Mouse (Mus musculus) liver, postnatal 0 days (tissue): Measurements from ENCODE around the gene Gper1. TPM values are rescaled to one million over a fixed set of nuclear protein-coding genes. Genes with fewer than 3 reads are reported as not detected.

Source experiments
- ATAC-seq: fragments of 200-750 bp; cut with Nextera tagmentation; 2 replicates; pipeline ENCODE4 v1.8.0; 2017; ENCODE audit warnings: mild to moderate bottlenecking, moderate library complexity
- DNase-seq: peaks from one replicate; pipeline ENCODE4 v3.0.0-alpha.2; 2016
- H3K27ac ChIP-seq: fragments of 300-500 bp; sonication (generic); 2 replicates; pipeline ENCODE4 v1.5.1; 2014; ENCODE audit warnings: antibody characterized with exemption, moderate library complexity, mild to moderate bottlenecking, low read depth
- H3K27me3 ChIP-seq: fragments of 300-500 bp; sonication (generic); 2 replicates; pipeline ENCODE4 v1.6.1; 2014; ENCODE audit warnings: low read length, control low read depth, mixed read lengths; ENCODE audit not compliant: insufficient read depth
- H3K36me3 ChIP-seq: fragments of 300-500 bp; sonication (generic); replicated peaks from 2 replicates; pipeline ENCODE4 v1.6.1; 2014; ENCODE audit warnings: mild to moderate bottlenecking, control low read depth, low read length, moderate library complexity, mixed read lengths; ENCODE audit not compliant: insufficient read depth
- H3K4me1 ChIP-seq: fragments of 300-500 bp; sonication (generic); 2 replicates; pipeline ENCODE4 v1.6.1; 2014; ENCODE audit warnings: antibody characterized with exemption, mild to moderate bottlenecking, control low read depth; ENCODE audit not compliant: insufficient read depth
- H3K4me2 ChIP-seq: fragments of 300-500 bp; sonication (generic); 2 replicates; pipeline ENCODE4 v1.6.1; 2014; ENCODE audit warnings: low read depth, mild to moderate bottlenecking, low read length, moderate library complexity, mixed read lengths
- H3K4me3 ChIP-seq: fragments of 300-500 bp; sonication (generic); 2 replicates; pipeline ENCODE4 v1.5.1; 2014; ENCODE audit warnings: low read depth, low read length
- H3K9ac ChIP-seq: fragments of 300-500 bp; sonication (generic); replicated peaks from 2 replicates; pipeline ENCODE4 v1.6.1; 2014; ENCODE audit warnings: mild to moderate bottlenecking, moderate library complexity
- H3K9me3 ChIP-seq: fragments of 300-500 bp; sonication (generic); 2 replicates; pipeline ENCODE4 v1.6.1; 2016; ENCODE audit warnings: mild to moderate bottlenecking, control low read depth, low read length, mixed read lengths
- CTCF ChIP-seq: sonication (generic); IDR thresholded peaks from 2 replicates; pipeline ENCODE4 v1.5.1; 2016; ENCODE audit warnings: antibody characterized with exemption, low read depth
- EP300 ChIP-seq: IDR thresholded peaks from 2 replicates; pipeline ENCODE4 v1.6.1; 2016; ENCODE audit warnings: antibody characterized with exemption, low read depth, mild to moderate bottlenecking
- WGBS: fragments of 180-500 bp; shearing (Covaris S2); extraction: QIAGEN DNeasy Blood & Tissue Kit; methylation state at CpG from one replicate; pipeline ENCODE4 v1.1.7; 2014; ENCODE audit not compliant: insufficient replicate concordance; 5-methylcytosine and 5-hydroxymethylcytosine counted together
- polyA plus RNA-seq: library from polyadenylated mRNA; unstranded; fragments of >200 nt; fragmentation: Nextera tagmentation; extraction: Ambion mirVana; gene quantifications from 2 replicates; pipeline ENCODE4 v1.2.1, GENCODE M21; 2015

The Gper1 gene
- polyA plus RNA-seq, 1 experiment from 2014 or later = 0.09 TPM

- no peak overlapping the region for H3K4me2 ChIP-seq
- WGBS = 81% methylated on average over 9 of the region's 9 CpGs
- DNase-seq (no peak), ATAC-seq (no peak)
- H3K4me3 ChIP-seq = no peak overlapping the region
- no peaks in the 10 kb centered on the region for H3K4me1 ChIP-seq
- H3K27me3 ChIP-seq = no peaks in the 10 kb centered on the region
- H3K27ac ChIP-seq = no peak overlapping the region
- TF ChIP-seq EP300 (no peak), CTCF (no peak)
- H3K9ac ChIP-seq = no peak overlapping the region
- H3K9me3 ChIP-seq = no peaks in the 10 kb centered on the region
- H3K36me3 ChIP-seq = no peaks in the 10 kb centered on the region
Observed at GRCm38 (mm10) chr5:139427001-139427400, 4.0 kb downstream of the Gper1 start.

DNA sequence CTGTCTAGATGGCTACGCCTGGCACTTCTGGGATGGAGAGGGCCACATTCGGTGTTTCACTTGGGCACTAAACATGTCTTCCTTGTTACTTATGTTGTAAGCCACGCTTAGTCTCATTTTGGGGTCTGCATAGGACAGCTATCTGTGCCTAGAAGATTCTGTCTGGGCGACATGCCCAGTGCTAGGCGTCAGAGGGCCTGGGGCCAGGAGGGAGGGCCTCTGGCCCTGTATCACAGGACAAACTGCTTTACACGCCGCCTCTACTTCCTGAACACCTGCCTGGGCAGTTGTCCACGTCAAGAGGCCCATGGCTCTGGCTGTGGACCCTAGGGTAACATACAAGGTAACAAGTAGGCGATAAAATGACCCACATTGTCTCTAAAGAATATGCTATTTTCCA lies 5.0 kb downstream of the Gper1 start:
- DNase-seq (no peak), ATAC-seq (no peak)
- no peak overlapping the region for H3K9ac ChIP-seq
- no peaks in the 10 kb centered on the region for H3K4me1 ChIP-seq
- H3K27me3 ChIP-seq = no peaks in the 10 kb centered on the region
- 74% methylated on average over 9 of the region's 9 CpGs for WGBS
- no peak for TF ChIP-seq CTCF
- no peak for TF ChIP-seq EP300
- no peak overlapping the region for H3K4me2 ChIP-seq
- no peak overlapping the region for H3K27ac ChIP-seq
- H3K36me3 ChIP-seq = no peaks in the 10 kb centered on the region
- no peak overlapping the region for H3K4me3 ChIP-seq
- H3K9me3 ChIP-seq = no peaks in the 10 kb centered on the region

DNA sequence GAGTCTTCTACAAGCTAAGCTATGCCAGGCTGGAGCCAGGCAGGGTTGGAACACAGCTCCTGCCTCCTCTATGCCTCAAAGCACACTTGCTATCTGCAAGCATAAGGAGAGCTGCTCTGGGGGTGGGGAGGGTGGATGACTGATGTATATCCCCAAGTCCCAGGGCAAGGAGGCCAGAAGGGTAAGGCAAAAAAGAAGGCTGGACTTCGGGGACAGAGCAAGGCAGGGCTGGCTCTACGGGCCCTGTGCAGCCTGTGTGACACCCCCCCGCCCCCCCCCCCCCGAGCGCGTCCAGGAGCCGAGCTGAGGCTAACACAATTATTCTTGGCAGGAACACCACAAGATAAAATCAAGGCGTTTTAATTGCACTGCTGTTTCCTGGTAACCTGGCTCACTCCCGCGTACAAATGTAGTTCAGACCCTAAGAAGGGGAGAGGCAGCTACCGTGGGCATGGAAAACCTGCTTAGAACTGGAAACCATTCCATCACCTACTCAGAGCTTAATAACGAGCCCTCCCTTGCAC lies 6.9 kb downstream of the Gper1 start:
- Histone ChIP-seq H3K27ac (no peak overlapping the region), H3K4me1 (no peaks in the 10 kb centered on the region), H3K27me3 (no peaks in the 10 kb centered on the region), H3K4me3 (no peak overlapping the region), H3K36me3 (no peaks in the 10 kb centered on the region), H3K4me2 (no peak overlapping the region), H3K9me3 (no peaks in the 10 kb centered on the region), H3K9ac (no peak overlapping the region)
- TF ChIP-seq CTCF = no peak
- no peak for TF ChIP-seq EP300
- WGBS = 49% methylated on average over 10 of the region's 12 CpGs
- DNase-seq = no peak
- no peak for ATAC-seq

GRCm38 (mm10) chr5:139432333-139432732 lies 9.4 kb downstream of the Gper1 start:
- no peak for TF ChIP-seq CTCF
- TF ChIP-seq EP300 = no peak
- Histone ChIP-seq H3K36me3 (no peaks in the 10 kb centered on the region), H3K9me3 (no peaks in the 10 kb centered on the region), H3K27ac (no peak overlapping the region), H3K4me3 (no peak overlapping the region), H3K4me1 (no peaks in the 10 kb centered on the region), H3K27me3 (no peaks in the 10 kb centered on the region), H3K4me2 (no peak overlapping the region), H3K9ac (no peak overlapping the region)
- DNase-seq (no peak), ATAC-seq (no peak)
- 79% methylated on average over 6 of the region's 6 CpGs for WGBS

- Histone ChIP-seq H3K27me3 (no peaks in the 10 kb centered on the region), H3K9ac (no peak overlapping the region), H3K36me3 (no peaks in the 10 kb centered on the region), H3K4me2 (no peak overlapping the region), H3K27ac (no peak overlapping the region), H3K9me3 (no peaks in the 10 kb centered on the region), H3K4me1 (peaks cover 2% of the 10 kb centered on the region; the same call in 1 of the 2 replicates), H3K4me3 (no peak overlapping the region)
- no peak for DNase-seq
- TF ChIP-seq CTCF = no peak
- no peak for TF ChIP-seq EP300
- WGBS = 76% methylated on average over 7 of the region's 7 CpGs
- no peak for ATAC-seq
Observed at GRCm38 (mm10) chr5:139432747-139433508, 10.0 kb downstream of the Gper1 start.

DNA sequence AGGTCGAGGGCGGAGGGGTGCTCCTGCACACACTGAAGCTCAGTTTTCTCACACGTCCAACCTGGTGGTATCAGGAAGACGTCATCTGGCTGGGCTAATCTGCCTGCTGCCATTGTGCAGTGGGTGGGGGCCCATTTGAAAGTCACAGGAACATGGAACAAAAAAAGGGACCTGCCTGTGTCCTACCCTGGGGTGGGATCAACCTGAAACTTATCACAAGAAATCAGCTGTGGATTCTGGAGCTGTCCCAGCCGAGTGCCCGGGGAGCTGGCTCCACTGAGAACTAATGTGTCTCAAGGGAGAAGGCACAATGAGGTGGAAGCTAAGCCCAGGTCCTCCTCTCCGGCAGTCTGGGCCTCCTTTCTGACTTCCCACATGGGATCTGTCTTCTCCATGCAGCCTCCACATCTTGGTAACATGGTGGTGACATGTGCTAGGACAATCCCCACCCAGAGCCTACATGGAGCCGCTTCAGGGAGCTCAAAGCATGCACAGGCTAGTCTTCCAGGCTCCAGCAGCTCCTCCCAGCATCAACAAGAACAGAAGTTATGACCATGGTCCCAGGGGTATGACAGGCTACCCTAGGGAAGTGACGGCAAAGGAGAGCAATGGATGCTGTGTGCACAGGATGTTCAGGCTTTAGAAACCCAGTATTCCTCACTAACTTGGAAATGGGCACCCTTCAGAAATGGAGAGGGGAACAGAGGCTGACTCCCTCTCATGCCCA lies 11.1 kb downstream of the Gper1 start:
- no peak for ATAC-seq
- H3K36me3 ChIP-seq = no peaks in the 10 kb centered on the region
- no peak overlapping the region for H3K9ac ChIP-seq
- no peaks in the 10 kb centered on the region for H3K27me3 ChIP-seq
- no peak overlapping the region for H3K27ac ChIP-seq
- no peak overlapping the region for H3K4me2 ChIP-seq
- TF ChIP-seq EP300 = no peak
- no peak for TF ChIP-seq CTCF
- H3K4me3 ChIP-seq = no peak overlapping the region
- DNase-seq = no peak
- H3K9me3 ChIP-seq = no peaks in the 10 kb centered on the region
- WGBS = 67% methylated on average over 9 of the region's 9 CpGs
- peaks cover 4% of the 10 kb centered on the region; the same call in 1 of the 2 replicates for H3K4me1 ChIP-seq
